Mouse (Mus musculus): ENCODE measurements around the gene Baiap2l2.

DNA sequence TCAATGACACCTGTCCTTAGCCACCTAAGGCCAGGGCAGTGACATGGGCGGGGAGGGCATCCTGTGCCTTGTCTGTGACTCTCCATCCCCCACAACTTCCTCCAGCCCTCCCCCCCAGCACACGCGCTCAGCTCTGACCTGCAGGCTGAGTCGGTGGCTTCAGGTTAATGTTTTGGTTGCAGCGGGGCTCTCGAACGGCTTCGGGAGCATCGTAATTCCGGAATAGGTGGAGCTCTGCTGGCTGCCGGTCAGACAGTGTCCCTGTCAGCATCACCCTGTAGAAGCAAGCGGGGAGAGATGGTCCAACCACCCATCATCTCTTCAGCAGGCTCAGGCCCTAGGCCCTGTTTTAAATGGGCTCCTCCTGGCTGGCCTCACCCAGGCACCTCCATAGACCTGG, 4.1 kb upstream of the Baiap2l2 start:
- TF ChIP-seq POLR2A (IDR thresholded peaks at IDR 0.05; ENCODE audit: borderline replicate concordance, control insufficient read depth, low read depth, low read length) = no peak
- TF ChIP-seq CTCF (IDR thresholded peaks at IDR 0.05; ENCODE audit: control insufficient read depth, insufficient read depth, low read length) = no peak

All from bone marrow, adult 2 months (tissue).